Mouse (Mus musculus) cerebellum, adult 11 months (tissue): ENCODE data around the gene Anxa2.

ENCODE experiments used
- DNase-seq: peaks from one replicate; pipeline ENCODE4 v3.0.0; 2022

Gene Anxa2

GRCm38 (mm10) chr9:69459876-69460275 lies 6.5 kb downstream of the Anxa2 start:
- no peak for DNase-seq

GRCm38 (mm10) chr9:69463046-69463445 lies 9.6 kb downstream of the Anxa2 start:
- DNase-seq = no peak

DNA sequence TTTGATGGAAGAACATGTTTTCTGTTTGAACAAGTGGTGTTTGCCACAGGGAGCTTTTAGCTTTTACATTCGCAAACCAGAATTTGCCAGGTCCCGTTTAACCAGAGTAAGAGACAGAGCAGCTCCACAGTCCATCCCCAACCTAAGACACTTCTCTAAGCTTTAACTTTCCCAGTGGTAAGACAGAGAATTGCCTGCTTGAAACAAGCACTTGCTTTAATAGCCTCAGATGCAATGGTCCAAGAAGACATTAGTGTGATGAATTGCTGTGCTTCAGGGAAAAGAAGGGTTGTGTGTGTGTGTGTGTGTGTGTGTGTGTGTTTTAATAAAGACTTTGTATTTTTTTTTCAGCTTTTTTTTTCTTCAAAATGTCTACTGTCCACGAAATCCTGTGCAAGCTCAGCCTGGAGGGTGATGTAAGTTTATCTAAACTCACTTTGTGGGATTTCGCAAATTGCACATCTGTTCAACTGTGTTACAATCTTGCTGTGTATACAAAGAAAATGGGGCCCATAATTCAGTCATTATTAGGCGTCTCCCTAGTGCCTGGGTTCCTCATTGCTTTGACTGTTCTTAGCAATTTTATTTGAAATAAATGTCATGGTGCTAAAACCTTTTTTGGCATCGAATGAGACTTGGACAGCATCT lies 10.8 kb downstream of the Anxa2 start:
- no peak for DNase-seq

DNA sequence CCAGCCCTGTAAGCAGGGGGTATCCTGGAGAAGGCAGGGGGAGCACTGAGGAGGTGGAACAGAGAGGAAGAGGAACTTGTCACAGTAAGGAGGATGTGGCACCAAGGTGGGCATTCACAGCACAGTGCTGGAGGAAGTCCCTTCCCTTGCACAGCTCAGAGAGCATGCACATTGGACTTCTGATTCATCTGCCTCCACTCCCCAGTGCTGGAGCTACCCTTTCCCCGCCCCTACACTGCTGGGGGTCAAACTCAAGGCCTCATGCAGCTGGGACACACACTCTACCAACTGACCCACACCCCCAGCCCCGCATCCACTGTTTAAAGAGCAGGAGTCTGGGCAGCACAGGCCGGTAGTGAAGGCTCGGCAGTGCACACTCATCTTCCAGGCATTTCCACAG lies 12.7 kb downstream of the Anxa2 start:
- DNase-seq = no peak

DNA sequence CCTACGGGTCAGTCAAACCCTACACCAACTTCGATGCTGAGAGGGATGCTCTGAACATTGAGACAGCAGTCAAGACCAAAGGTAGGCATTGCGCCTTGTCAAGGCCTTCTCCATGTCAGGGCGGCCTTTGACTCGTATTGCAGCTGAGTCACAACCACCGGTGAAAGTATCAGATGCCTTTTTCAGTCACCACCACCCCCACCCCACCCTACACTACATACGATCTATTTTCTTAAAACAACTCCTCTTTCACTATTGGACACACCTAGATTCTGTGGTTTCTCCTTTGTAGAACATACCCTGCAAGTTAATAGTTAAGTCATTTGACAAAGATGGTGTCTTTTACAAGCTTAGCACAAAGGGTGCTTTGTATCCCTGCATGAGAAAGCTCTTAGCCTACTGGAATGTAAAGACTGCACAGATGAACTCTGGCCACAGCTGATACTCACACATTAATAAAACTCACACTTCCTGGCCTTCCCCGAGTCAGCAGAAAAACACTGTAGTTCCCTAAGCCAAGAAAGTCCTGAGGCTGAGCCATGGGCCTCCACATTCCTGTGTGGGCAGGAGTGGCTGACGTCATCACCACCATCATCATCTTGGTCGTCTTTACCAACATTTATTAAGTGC lies 14.0 kb downstream of the Anxa2 start:
- no peak for DNase-seq

GRCm38 (mm10) chr9:69468991-69469390 lies 15.6 kb downstream of the Anxa2 start:
- no peak for DNase-seq

DNA sequence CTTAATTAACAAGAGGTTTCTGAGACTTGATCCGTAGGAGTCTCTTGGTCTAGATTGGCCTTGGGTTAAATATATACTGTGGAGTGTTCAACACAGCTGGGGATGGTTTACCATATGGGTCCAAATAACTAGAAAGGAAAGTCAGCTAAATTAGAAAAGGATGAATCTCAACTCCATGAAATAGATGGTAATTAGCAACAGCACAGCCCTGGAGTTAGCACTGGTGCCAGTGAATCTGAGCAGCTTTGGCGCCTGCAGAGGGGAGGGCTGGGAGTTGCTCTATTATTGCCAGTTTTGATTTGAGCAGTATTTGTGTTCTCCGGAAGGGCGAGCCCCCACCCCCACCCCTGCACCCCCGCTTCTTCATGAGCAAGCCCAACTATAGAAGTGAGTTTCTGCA lies 16.9 kb downstream of the Anxa2 start:
- DNase-seq = no peak

DNA sequence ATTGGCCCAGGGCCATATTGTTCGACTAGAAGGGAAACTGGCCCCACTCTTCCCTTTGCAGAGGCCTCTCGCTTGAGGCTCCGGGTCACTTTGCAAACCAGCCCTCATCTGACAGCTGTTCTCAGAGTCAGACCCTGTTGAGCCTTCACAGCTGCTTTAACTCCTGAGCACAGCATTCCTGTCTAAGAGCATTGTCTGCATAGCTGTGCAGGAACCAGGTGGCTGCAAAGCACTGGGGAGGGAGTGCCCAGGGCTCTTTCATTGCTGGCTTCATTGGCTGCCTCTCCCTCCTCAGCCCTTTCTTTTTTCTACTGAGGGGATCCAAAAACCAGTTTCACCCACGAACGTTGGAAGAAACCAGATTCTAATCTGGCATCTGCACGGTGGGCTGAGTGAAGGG lies 17.5 kb downstream of the Anxa2 start:
- DNase-seq = no peak

DNA sequence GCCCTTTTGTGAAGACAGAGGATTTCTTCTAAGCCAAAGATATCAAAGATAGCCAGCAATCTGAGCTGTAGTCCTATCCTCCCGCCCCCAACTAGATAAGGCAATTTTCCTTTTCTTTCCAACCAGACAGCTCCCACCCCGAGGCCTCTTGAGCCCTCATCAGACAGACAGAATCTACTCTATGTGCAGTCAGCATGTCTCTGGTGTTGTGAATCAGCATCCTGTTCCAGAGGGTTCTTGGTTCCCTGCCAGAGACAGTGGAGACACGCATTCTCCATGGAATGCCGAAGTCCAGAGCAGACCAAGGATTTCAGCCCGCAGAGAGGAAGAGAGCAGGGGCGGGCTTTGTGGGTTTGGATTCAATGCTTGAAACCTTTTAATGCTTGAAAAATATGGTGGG lies 19.3 kb downstream of the Anxa2 start:
- DNase-seq = no peak

DNA sequence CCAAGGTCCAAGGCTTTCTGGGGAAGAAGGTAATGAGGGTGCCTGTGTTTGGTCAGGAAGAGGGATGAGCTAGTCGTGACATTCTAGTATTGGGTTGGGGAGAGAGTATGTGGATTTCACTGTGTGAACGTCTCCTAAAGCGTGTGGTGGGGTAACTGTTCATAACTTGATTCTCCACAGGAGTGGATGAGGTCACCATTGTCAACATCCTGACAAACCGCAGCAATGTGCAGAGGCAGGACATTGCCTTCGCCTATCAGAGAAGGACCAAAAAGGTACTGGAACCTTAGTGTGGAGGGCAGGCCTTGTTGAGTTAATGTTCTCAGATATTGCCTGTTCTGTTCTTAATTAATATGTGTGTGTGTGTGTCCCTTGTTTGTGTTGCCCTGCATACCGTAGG lies 22.5 kb downstream of the Anxa2 start:
- no peak for DNase-seq

- DNase-seq = no peak
Measured at GRCm38 (mm10) chr9:69477195-69477823, 23.9 kb downstream of the Anxa2 start.

DNA sequence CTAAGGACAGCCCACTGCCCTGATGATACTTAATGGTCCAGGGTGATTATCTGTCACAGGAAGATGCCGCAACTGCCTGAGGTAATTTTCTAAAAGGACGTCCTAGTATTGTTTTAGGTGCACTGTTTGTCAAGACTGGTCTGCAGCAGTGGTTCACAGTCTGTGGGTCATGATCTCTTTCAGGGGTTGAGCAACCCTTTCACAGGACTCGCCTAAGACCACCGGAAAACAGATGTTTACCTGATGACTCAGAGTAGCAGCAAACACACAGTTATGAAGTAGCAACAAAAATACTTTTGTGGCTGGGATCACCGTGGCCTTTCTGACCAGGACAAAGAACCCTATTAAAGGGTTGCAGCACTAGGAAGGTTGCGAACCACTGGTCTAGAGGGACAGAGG lies 24.4 kb downstream of the Anxa2 start:
- no peak for DNase-seq

DNA sequence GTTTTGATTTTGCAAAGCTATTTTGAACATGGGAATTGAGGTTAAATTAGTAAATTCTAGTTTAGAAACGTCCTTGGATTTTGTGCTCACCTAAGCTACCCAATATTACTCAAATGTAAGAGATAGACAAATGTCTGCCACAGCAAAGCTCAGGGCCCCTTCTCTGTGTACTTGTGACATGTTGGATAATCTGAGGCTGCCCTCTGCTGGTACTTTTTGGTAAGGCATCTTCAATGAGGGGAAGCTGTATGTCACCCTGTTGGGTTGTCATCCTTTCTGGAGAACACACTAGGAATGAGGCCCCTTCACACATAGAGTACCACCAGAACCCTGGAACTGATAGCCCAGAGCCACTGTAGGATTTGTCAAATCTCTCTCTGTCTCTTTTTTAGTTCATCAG lies 26.9 kb downstream of the Anxa2 start:
- DNase-seq = peak; percentile 53

- no peak for DNase-seq
Measured at GRCm38 (mm10) chr9:69483811-69484210, 30.4 kb downstream of the Anxa2 start.

GRCm38 (mm10) chr9:69486140-69486539 lies 32.7 kb downstream of the Anxa2 start:
- no peak for DNase-seq

GRCm38 (mm10) chr9:69488510-69488909 lies 35.1 kb downstream of the Anxa2 start:
- no peak for DNase-seq

DNA sequence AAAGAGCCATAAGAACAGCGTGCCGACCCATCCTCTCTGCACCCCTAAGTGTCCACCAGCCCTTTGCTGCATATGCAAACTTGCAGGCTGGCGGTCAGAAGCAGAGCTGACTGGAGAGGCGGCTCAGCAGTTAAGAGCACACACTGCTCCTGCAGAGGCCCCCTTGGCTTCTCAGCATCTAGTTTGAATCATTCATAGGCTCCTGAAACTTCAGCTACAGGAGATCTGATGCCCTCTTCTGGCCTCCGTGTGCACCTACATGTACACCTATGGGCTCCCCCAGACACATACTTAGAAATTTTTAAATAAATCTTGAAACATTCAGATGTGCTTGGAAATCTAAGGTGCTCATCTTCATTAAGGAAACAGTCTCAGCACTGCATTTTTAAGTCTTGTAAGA lies 35.6 kb downstream of the Anxa2 start:
- DNase-seq = no peak

DNA sequence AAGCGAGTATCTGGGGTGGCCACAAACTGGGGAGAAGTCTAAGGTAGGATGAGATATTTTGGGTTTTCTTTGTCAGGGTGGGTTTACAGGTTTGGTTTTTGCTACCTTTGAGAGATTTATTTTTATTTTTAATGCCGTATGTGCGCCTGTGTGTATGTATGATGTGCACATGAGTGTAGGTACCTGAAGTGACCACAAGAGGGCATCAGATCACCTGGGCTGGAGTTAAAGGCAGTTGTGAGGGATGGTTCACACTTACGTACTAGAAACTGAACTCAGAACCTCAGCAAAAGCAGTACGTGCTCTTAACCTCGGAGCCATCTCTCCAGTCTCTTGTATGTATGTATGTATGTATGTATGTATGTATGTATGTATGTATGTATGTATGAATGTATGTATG lies 39.4 kb downstream of the Anxa2 start:
- no peak for DNase-seq

DNA sequence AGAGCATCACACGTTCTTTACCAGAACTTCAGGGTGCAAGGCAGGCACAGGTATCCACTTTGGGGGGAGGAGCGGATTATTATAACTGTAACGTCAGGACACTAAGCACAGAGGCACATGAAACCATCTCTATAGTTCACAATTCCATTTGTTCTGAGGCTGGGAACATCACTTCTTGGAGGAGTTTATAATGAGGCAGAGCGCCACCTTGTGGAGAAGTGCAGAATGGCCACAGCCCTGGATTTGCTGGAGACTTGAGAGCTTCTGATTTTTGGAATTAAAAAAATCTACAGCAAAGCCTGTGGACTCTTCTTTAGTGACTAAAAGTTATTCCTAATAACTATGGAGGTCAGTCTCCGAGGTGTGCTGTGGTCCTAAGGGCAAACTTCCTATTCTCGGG lies 49.1 kb downstream of the Anxa2 start:
- peak; percentile 23 for DNase-seq

DNA sequence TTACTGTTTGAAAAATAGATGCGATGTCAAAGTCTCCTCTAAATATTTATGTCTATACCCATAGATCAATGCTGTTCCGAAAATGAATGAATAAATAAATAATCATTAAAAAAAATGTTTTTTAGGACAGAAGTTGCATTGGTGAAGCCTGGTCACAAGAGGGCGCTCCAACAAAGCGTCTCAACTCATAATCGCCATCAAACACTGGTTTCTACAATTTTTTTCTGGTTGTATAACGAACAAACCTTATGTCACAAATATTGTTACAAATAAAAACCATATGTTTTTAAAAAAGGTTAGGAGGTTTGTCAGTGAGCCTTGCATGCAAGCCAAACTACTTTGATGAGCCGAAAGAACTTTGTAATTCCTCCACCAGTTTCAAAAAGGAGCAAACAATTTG lies 52.2 kb downstream of the Anxa2 start:
- DNase-seq = no peak

- DNase-seq = no peak
Measured at GRCm38 (mm10) chr9:69507206-69507605, 53.8 kb downstream of the Anxa2 start.

DNA sequence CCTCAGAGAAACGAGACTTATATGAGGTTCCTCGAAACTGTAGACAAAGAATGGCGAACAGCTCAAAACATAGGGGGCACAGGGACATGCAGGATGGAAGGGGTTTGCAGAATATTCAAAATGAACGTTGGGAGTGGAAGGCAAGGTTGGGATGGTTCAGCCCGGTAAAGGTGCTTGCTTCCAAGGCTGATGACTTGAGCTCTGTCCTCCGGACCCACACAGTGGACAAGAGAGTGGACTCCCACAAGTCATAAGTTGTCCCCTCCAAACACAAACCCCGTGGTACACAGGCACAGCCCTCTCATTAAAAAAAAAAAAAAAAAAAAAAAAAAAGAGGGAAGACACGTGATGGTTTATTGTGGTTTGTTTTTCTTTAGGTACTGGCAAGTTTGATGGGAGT lies 54.6 kb downstream of the Anxa2 start:
- DNase-seq = no peak

GRCm38 (mm10) chr9:69511881-69512590 lies 58.6 kb downstream of the Anxa2 start:
- no peak for DNase-seq

- no peak for DNase-seq
Measured at GRCm38 (mm10) chr9:69512726-69513125, 59.3 kb downstream of the Anxa2 start.
